Mouse (Mus musculus) adrenal gland, postnatal 0 days (tissue): ENCODE results near the gene Adam34. TPM values are rescaled to one million over a fixed set of nuclear protein-coding genes. Genes with fewer than 3 reads are reported as not detected.

Experiments
- polyA plus RNA-seq: library from polyadenylated mRNA; unstranded; fragments of >200 nt; fragmentation: Nextera tagmentation; extraction: Ambion mirVana; gene quantifications from 2 replicates; pipeline ENCODE4 v1.2.1, GENCODE M21; 2015

The Adam34 gene
- not detected in 2 replicates for polyA plus RNA-seq

DNA sequence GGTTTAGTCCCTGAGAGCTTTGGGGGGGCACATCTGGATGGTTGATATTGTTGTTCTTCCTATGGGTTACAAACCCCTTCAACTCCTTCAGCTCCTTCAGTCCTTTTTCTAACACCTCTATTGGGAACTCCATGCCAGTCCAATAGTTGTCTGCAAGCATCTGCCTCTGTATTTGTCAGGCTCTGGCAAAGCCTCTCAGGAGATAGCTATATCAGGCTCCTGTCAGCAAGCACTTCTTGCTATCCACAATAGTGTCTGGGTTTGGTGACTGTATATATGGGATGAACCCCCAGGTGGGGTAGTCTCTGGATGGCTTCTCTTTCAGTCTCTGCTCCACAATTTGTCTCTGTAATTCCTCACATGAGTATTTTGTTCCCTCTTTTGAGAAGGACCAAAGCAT is at the start of gene Adam34:
Gene Adam34 (minus strand): TSS at position 101 of the 400 bp plus-strand sequence.

DNA sequence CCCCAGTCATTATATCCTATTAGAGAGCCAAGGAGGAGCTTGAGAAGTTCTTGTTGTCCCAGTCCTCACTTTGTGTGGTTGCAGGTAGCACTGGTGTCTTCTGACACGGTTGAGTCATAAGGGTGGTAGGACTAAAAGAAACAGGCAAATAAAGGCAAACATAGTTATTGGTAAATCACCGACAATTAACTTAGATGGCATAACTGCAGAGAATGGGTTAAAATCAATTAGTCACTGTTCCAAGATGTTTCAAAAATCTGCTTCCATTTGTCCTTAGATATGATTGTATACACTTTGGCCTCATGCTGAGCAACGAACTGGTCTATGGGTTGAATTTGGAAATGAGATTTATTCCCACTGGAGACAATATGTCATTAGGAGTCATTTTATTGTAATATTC is 82.7 kb downstream of the Adam34 start, which contains the start of gene Gm5346:
Gene Gm5346 (minus strand): TSS at position 101 of the 400 bp plus-strand sequence.

Other genes with a start within 250 kb of the Adam34 start
- not detected in 2 replicates for gene Adam26b, start 181.9 kb downstream of the Adam34 start, polyA plus RNA-seq
- gene Adam26a, start 133.3 kb downstream of the Adam34 start, polyA plus RNA-seq: not detected in 2 replicates
- not detected in 2 replicates for gene Gm5346, start 82.8 kb downstream of the Adam34 start, polyA plus RNA-seq